Mouse (Mus musculus) myocyte (in vitro differentiated cells): ENCODE data around the gene Fmn2.

Experiments
- CEBPB ChIP-seq: IDR thresholded peaks from 2 replicates; pipeline ENCODE4 v1.6.1; 2011; ENCODE audit warnings: mild to moderate bottlenecking, moderate library complexity; ENCODE audit not compliant: poor library complexity, insufficient read depth, severe bottlenecking
- E2F4 ChIP-seq: IDR thresholded peaks from one replicate; pipeline ENCODE4 v1.6.1; 2011; ENCODE audit warnings: mild to moderate bottlenecking, control low read depth, moderate library complexity; ENCODE audit not compliant: insufficient read depth
- MAX ChIP-seq: IDR thresholded peaks from one replicate; pipeline ENCODE4 v1.6.1; 2011; ENCODE audit warnings: low read depth, mild to moderate bottlenecking, control low read depth
- MYOD1 ChIP-seq, 3 experiments: IDR thresholded peaks; one replicate each; pipeline ENCODE4 v1.6.1; 2011; ENCODE audit warnings: control low read depth in 2 of 3, low read depth in 2 of 3, mild to moderate bottlenecking in 2 of 3, moderate library complexity in 1 of 3; ENCODE audit not compliant: insufficient read length in 2 of 3, control insufficient read depth in 1 of 3
- MYOG ChIP-seq, 3 experiments: IDR thresholded peaks; one replicate each; pipeline ENCODE4 v1.6.1; 2011; ENCODE audit warnings: control low read depth in 2 of 3, low read depth in 2 of 3, mild to moderate bottlenecking in 2 of 3; ENCODE audit not compliant: insufficient read length in 2 of 3, control insufficient read depth in 1 of 3, insufficient read depth in 1 of 3
- POLR2A ChIP-seq: IDR thresholded peaks from one replicate; pipeline ENCODE4 v1.6.1; 2011; ENCODE audit warnings: low read depth, mild to moderate bottlenecking, control low read depth, moderate library complexity; ENCODE audit not compliant: insufficient read length
- POLR2AphosphoS2 ChIP-seq: IDR thresholded peaks from one replicate; pipeline ENCODE4 v1.6.1; 2011; ENCODE audit warnings: low read depth, control low read depth; ENCODE audit not compliant: insufficient read length
- REST ChIP-seq: IDR thresholded peaks from one replicate; pipeline ENCODE4 v1.6.1; 2011; ENCODE audit warnings: mild to moderate bottlenecking, control low read depth, moderate library complexity; ENCODE audit not compliant: insufficient read depth, insufficient read length
- SRF ChIP-seq: IDR thresholded peaks from one replicate; pipeline ENCODE4 v1.6.1; 2011; ENCODE audit warnings: low read depth; ENCODE audit not compliant: control insufficient read depth, insufficient read length
- TCF12 ChIP-seq: IDR thresholded peaks from one replicate; pipeline ENCODE4 v1.6.1; 2011; ENCODE audit warnings: mild to moderate bottlenecking, control low read depth; ENCODE audit not compliant: poor library complexity, insufficient read depth, severe bottlenecking
- TCF3 ChIP-seq: IDR thresholded peaks from one replicate; pipeline ENCODE4 v1.6.1; 2011; ENCODE audit warnings: low read depth, control low read depth; ENCODE audit not compliant: insufficient read length
- USF1 ChIP-seq: IDR thresholded peaks from one replicate; pipeline ENCODE4 v1.6.1; 2011; ENCODE audit warnings: low read depth, mild to moderate bottlenecking, control low read depth, moderate library complexity

DNA sequence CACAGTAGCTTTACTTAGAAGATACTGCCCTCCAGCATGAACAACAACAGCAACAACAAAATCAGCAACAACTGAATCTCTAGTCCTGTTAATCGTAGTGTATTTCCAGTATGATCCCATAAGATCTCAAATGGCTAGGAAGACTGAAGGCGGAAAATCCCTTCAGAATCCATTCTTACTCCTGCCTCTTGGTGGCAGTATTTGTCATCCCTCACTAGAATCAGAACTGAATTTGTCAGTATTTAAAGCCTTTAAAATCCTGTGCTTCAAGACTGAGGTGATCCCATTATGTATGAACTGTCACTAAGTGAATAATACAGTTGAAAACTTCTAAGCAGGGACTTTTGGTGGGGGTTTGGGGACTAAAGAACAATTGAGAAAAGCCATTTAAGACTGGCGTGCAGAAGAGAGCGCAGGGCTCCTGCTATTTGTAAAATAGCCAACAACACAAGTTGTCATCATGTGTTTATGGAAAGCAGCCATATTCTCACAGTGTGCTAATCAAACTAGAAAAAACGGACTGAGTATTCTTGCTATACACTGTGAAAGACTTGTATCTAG lies 90.9 kb downstream of the Fmn2 start:
- TF ChIP-seq POLR2A (no peak), MYOD1 (IDR thresholded peaks at IDR 0.05; ENCODE audit: control insufficient read depth in 1 of 3, insufficient read length in 2 of 3, low read depth in 2 of 3) (no peak), TCF12 (no peak), MAX (no peak), SRF (no peak), REST (no peak), POLR2AphosphoS2 (no peak), E2F4 (no peak), MYOG (IDR thresholded peaks at IDR 0.05; ENCODE audit: control insufficient read depth in 1 of 3, insufficient read depth in 1 of 3, insufficient read length in 2 of 3, low read depth in 2 of 3) (no peak), CEBPB (no peak), USF1 (no peak), TCF3 (no peak)
